Mouse (Mus musculus): ENCODE results near the gene Coa5.

Gene Coa5

DNA sequence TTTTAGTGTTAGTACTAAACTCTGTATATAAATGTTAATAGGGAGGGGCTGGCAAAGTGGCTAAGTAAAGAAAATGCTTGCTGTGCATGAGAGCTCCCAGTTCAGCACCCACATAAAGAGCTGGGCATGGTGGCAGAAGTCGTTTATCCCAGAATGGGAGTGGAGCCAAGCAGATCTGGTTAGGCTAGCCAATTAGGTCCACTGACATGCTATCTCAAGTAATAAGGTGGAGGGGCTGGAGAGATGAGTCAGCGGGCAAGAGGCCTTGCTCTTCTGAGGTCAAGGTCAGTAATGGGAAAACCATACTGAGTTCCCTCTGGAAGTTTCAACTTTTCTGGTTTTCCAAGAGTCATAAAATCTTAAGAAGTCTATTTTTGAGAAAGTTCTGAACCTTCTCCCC lies 992 bp downstream of the Coa5 start:
- peak; percentile 47 for DNase-seq

DNA sequence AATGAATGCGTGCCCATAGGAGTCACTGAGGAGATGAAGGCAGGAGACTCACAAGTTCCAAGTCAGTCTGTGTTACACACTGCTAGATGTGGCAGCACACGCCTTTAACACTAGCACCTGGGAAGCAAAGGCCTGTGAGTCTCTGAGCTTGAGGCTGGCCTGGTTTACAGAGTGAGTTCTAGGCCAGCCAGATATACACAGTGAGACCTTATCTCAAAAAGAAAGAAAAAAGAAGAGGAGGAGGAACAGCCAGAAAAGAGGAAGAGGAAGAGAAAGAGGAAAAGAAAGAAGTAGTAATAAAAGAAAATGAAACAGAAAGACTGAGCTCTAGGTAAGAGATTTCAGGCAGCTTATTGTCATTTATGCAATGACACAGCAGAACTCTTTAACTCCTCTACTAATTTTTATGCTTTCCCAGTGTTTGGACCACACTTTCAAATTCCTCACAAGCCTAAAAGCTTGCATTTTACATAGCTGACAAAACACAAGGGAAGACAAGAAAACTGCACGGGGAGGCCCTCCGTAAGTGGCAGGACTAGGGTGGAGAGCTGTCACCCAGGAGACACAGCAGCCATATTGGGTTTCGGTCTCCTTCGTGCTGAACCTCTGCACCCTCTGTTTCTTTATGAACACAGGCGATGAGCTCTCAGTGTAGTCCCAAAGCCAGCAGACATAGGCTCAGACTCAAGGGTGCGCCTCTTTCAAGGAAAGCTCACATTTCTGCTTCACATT lies 2.6 kb downstream of the Coa5 start:
- DNase-seq, result no peak

DNA sequence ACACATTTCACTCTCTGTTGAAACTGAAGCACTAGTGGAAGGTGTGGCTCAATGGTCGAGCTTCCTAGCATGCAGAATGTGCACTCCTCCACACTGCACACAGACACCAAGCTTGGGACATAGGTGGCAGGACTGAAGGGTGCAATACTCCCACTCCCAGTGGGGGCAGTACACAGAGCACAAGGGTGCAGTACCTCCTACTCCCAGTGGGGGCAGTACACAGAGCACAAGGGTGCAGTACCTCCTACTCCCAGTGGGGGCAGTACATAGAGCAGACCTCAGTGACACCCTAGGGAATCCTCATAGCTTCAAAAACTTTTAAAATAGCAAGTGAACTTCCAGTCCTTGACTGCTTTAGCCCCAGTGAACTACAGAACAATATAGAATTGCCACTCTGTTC lies 10.5 kb downstream of the Coa5 start:
- no peak for DNase-seq

DNA sequence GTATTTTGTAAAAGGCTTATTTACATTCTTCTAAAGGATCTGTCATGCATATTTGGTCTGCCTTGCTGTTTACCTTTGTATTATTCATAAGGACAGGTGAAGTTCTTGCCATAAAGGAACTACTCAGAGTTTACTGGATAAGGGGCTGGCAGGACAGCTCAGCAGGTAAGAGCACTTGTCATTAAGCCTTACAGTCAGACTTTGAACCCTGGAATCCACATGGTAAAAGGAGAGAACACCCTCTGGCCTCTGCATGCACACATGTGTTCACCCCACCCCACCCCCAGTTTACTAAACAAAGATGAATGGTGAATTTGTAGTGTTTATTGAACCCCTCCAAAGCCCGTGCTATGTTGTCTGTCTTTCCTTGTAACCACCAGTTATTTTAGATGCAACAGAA lies 14.5 kb downstream of the Coa5 start:
- DNase-seq, result no peak

DNA sequence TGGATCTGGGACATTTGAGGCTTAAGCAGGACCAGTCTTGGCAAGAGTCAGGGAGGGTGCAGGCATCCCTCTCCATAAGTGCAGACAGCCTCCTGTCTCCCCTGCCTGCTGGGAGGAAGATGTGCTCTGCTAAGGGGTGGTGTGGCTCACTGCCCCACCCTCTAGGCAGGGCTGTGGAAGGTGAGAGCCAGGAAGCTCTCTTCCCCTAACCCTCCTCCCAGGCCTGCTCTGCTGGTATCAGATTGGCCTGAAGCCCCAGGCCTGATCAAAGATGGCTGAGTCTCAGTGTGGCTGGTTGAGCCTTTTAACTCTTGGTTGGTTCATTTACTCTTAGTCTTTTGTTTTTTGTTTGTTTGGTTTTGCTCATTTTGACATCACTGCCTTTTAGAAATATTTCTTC lies 20.3 kb downstream of the Coa5 start:
- peak; percentile 43 for DNase-seq

DNA sequence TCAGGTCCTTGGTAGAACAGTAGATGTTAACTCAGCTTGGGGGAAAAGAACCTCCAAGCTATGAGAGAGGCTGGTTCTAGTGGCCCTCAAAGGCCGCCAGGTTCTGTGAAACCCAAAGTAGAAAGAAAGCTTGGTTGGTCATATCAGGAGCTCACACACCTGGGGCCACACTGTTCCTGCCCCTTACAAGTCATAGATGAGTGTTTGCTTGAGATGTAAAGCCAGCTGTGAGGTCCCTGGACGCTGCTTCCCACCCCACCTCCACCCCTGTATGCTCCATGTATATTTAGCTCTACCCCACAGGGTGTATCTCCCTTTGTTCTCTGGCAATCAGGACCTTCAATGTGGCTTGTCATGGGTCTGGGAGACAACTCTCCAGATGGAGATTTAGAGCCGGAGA lies 21.2 kb downstream of the Coa5 start:
- DNase-seq, result no peak

DNA sequence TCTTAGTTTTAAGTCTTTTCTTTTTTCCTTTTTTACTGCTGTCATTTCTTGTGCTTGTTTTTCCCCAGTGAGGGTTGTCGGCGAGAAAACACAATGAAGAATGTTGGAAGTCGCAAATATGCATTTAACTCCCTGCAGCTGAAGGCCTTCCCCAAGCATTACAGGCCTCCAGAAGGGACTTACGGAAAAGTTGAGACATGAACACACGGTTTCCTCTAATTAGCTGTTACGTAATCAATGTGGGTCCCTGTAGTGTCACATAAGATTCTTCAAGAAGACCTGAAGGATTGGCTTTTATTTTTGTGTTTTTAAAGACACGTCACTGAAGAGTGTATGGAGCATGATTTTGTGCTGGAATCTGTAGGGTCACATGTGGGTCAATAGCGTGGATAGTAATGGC lies 21.8 kb downstream of the Coa5 start:
- DNase-seq, result no peak

DNA sequence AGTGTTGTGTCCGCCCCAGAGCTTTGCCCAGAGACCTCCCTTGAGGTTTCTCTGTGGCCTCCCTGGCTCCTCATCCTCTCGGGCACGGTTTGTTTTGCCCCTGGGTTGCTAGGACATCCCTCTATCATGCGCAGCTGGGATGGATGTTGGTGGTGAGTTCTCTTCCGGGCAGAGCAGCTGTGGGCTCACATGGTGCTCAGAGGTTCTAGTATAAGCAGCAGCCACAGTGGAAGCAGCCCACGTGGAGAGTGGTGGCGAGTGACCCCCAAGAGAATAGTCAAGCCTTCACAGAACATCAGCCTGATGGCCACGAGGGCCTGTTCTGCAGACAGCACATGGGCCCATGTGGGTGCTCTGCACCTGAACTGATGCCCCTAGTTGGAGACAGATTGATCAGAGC lies 22.7 kb downstream of the Coa5 start:
- no peak for DNase-seq

DNA sequence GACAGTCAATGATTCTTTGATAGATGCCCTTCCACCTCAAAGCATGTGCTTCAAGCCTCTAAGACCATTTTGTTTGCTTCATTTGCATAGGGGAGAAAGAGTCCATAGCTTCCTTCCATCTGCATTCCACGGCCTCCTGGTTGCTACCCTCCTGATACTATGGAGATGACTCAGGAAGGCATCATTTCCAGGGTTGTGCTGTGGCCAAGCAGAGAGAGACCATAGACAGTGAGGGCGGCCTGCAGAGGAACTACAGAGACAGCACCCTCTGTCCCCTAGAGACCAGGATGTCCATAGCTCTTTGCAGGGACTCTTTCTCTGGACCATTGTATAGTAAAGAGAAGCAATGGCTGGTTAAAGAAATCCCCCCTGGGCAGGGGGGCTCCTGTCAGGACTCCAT lies 24.8 kb downstream of the Coa5 start:
- no peak for DNase-seq

DNA sequence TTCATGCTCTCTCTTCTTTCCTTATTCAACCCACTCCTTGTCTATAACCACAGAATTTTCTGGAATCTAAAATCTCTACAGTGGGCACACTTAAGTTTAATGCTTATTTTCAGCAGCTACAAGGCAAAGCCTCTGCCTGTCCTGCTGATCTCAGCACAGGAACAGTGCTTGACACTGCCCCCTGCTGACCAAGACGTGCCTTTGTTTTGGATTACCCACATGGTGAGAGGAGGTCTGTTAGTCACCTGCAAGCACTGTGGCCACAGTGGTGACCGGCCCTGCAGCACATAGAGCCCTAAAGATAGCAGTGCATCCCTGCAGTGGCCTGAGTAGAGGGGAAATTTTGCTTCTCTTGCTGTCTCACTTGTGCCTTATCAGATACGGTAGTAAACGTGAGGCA lies 28.2 kb downstream of the Coa5 start:
- peak; percentile 77 for DNase-seq

DNA sequence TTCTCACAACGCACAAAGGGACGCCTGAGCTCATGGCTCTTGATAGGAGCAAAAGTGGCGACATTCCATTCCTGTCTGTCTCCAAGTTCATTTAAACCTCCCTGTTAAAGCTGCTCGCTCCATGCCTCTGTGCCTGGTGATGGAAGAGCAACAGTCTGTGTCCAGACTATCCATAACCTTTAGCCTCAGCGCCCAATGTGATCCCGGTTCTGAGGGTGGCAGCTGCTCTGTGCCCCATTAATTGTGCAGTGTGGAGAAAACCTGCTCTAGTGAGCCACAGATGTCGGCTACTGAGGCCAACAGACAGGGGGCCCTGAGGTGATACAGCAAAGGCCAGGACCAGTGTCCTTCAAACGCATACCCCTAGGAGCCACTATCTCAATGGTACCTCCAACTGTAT lies 30.2 kb downstream of the Coa5 start:
- DNase-seq, result no peak

DNA sequence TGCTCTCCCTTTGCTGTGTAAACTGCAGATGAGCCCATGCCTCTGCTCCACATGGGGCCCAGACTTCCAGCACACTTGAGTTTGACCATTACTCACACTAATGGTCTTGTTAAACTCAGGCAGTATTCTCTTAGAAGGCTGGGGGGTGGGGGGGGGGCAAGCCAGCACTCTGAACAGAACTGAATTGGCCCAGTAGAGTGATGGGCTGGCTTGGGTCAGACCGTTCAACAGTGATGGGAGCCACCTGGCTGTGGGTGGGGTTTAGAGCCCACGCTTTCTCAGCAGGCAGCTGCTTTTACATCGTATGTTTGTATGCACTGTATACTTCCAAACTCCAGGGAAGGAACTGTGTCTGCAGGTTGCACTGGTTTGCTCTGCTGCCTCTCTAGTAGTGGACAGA lies 30.9 kb downstream of the Coa5 start:
- DNase-seq, result no peak

DNA sequence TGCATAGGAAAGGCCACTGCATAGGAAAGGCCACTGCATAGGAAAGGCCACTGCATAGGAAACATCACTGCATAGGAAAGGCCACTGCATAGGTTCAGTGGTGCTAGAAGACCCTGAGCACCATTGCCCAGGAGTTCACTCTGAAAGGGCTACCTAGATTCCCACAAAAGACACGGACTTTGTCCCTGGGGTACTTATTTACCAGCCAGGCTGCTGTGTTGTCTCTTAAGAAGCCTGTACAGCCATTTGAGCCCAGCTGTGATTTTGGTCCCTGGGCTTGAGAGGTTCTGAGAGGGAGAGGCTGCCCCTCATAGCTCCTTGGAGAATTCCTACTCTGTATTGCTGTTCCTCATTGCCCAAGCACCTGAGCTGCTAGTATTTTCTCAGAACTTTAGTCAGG lies 33.4 kb downstream of the Coa5 start:
- no peak for DNase-seq

DNA sequence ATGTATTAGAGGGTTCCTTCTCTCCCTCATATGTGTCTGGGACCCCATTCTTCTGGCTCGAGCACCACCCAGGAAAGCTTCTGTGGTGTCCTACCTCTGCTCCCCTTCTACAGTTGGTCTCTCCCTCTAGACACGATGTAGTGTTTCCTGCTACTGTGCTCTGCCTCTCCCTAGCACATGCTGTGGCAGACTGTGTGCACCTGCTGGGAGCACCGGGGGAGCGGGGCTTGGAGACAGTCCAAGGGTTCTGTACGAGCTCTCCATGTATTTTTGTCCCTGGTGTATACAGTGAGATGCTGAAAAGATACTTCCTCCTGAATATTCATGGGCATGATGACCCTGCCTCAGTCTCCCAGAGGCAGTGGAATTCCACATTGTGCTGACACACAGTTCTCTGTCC lies 36.7 kb downstream of the Coa5 start:
- DNase-seq, result no peak

DNA sequence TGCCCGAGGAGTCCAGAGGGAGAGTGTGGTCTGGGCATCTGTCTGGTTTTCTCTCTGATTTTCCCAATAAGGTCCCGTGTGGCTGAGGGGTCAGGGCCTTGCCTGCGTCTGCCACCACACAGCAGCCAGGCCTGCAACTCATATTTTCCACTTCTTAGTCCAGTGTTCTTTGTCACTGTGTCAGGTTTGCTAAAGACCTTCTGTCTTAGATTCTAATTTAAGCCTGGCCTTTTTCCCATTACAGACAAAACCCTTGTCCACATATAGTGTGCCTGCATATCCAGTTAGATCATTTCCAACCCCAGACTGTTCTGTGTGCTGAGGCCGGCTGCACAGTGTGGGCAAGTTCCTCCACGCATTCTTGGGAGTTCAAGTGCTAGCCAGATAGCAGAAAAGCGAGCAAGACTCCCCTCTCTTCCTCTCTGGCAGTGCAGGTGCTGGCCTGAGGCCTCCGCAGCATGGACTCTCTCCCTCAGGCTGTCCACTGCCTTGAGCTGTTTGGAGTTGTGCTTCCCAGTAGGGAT lies 43.4 kb downstream of the Coa5 start:
- peak; percentile 57 for DNase-seq

DNA sequence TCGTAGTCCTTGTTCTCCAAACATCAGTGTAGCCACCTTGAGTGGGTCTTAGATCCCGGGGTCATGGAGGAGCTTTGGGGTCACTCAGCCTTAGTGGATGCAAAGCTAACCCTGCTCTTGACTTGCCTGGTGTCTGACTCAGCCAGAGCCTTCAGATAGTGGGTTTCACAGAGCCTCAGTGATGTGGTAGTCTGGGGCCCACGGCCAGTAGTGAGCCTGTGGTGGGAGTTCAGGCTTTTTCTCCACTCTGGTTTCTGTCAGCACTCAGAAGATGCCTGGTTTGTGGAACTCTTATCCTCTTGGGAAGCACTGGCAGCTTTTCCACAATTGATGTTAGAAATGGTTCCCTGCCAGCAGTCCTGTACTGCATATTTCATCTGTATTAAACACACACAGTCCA lies 45.6 kb downstream of the Coa5 start:
- no peak for DNase-seq

DNA sequence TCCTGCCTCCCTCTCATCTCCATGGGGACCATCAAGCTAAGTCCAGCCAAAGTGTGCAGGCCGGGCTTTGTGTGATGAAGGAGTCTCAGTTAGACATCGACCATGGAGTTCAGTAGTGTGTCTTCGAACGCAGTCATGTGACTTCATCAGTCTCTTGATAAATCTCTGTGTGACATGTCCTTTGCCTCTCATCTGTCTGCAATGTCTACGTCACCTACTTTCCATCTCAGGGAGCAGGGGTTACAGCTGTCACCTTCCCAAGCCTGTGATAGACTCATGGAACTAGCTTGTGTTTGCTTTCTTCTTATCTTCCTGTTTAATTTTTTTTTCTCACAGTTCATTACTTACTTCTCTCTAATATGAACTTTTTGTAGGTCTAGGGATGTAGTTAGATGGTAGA lies 49.0 kb downstream of the Coa5 start:
- DNase-seq, result no peak

DNA sequence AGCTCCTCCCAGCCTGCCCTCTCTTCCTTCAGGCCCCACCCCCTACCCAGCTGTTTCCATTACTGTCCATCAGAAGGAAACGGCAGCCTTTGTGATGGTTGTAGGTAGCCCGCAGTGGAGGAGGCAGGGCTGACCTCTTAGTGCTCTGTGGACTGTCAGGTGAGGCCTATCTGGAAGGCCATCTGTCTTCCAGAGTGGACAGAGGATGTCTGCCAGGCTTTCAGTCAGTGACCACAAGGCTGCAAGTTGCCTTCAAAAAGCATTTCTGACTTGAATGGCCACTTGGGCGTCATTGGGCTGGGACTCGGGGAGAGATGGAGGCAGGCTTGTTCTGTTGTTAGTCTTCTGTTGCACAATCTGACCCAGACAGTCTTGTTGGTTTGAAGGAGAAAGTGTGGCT lies 50.4 kb downstream of the Coa5 start:
- DNase-seq, result peak; percentile 72

DNA sequence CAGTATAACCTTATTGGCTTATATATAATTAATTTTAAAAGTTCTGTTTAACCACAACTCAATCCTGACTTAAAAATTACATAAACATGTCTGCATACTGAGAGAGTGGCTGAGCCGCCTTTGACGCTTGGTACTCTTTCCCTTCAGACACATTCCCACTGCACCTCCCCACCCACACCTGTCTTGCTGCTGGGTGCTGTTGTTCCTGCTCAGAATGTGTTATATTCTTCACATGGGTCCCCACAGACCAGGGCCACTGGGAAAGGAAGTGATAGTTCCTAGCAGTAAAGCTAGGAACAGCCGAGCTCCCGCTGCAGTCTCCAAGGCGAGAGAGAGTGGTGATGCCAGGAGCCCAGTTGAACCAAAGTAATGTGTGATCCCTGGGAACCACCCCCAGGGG lies 51.8 kb downstream of the Coa5 start:
- DNase-seq, result no peak

DNA sequence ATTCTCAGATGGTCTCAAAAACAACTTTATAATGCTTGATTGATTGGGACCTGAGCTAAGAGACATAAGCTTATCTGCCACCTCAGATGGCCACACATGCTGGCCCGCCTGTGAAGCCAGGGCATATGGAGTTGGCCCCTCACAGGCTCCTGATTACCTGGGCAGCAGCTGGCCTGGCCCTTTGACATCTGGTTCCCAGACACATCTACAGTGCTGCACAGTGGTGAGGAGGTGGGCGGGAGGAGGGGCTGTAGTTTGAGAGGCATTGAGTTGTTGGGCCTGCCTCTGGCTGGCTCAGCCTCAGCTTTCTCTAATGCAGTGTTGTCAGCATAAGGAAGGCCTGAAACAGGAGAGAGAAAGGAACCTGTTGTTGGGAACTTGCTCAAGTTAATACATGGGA lies 53.2 kb downstream of the Coa5 start:
- DNase-seq, result no peak

DNA sequence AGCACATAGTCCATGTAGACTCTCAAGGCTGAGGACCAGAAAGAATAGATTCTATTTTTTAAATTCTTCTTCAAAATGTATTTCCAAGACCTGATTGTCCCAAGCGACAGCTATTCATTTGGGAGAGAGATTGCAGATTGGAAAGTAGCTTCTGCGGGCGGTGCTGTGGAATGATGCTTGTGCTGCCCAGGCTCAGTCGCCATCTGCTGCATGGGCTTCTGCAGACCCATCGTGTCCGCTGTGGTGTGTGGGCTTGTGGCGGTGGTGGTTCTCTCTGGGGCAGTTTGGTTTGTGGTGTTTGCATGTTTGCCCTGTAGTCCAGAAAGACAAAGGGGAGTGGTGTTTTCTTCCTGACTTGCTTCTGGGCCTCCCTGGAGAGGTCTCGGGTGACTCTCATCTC lies 53.7 kb downstream of the Coa5 start:
- DNase-seq, result no peak

DNA sequence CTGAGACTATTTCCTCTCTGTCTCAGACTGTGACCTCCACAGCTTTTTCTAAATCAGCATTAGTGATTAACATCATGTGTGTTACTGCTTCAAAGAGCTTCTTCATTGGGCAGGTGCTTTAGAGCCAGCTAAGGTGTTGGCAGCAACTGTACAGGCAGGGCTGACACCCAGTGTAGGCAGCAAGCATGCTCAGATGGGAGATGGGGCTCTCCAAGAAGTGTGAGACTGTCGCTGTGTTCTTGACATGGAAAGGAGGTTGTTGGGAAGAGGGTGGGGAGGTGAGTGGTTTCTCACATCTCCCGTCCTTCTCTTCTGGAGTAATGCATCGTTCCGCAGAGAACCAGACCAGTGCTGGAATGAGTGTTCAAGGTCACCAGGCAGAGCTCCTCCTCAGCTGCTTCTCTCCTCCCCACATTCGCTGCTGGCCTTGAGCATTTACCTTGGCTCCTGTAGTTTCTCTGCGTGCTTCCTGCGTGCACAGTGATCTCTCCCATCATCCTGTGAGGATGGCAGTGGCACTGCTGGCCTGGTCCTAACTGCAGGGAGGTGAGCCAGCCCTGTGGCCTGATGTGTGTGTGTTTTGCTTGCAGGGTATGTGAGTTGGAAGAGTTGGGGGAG lies 61.0 kb downstream of the Coa5 start:
- DNase-seq, result no peak

DNA sequence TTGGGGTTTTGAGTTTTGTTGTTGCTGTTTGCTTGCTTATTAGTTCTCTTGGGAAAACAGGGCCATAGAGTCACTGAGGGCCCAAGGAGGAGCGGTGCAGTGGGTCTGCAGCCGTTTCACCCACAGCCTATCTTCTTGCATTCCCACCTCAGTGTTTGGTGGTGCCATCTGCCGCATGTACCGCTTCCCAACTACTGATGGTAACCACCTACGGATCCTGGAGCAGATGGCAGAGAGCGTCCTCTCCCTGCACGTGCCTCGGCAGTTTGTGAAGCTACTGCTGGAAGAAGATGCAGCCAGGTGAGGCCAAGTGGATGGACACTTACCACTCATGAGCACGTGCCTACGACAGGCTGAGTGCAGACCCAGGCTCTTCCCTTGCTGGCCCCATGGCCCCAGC lies 61.8 kb downstream of the Coa5 start:
- DNase-seq, result peak; percentile 77

Data from cerebellum, adult 9-11 months (tissue).